Mouse (Mus musculus) midbrain, embryonic 15.5 days (tissue): Measurements from ENCODE around the gene Trim29. TPM values are rescaled to one million over a fixed set of nuclear protein-coding genes. Genes with fewer than 3 reads are reported as not detected.

ENCODE experiments used
- ATAC-seq: fragments of 200-750 bp; cut with Nextera tagmentation; replicated peaks from 2 replicates; pipeline ENCODE4 v1.8.0; 2017; ENCODE audit warnings: moderate TSS enrichment
- H3K27ac ChIP-seq: fragments of 300-500 bp; sonication (generic); 2 replicates; pipeline ENCODE4 v1.5.1; 2015; ENCODE audit warnings: mild to moderate bottlenecking, inconsistent platforms
- H3K27me3 ChIP-seq: fragments of 300-500 bp; sonication (generic); replicated peaks from 2 replicates; pipeline ENCODE4 v1.6.1; 2015; ENCODE audit warnings: inconsistent platforms
- H3K36me3 ChIP-seq: fragments of 300-500 bp; sonication (generic); replicated peaks from 2 replicates; pipeline ENCODE4 v1.6.1; 2015; ENCODE audit warnings: inconsistent platforms
- H3K4me1 ChIP-seq: fragments of 300-500 bp; sonication (generic); 2 replicates; pipeline ENCODE4 v1.6.1; 2015; ENCODE audit warnings: inconsistent platforms
- H3K4me2 ChIP-seq: fragments of 300-500 bp; sonication (generic); 2 replicates; pipeline ENCODE4 v1.6.1; 2015; ENCODE audit warnings: inconsistent platforms, mild to moderate bottlenecking, moderate library complexity
- H3K4me3 ChIP-seq: fragments of 300-500 bp; sonication (generic); 2 replicates; pipeline ENCODE4 v1.5.1; 2015; ENCODE audit warnings: mild to moderate bottlenecking, inconsistent platforms
- H3K9ac ChIP-seq: fragments of 300-500 bp; sonication (generic); 2 replicates; pipeline ENCODE4 v1.6.1; 2015; ENCODE audit warnings: mild to moderate bottlenecking, inconsistent platforms
- H3K9me3 ChIP-seq: fragments of 300-500 bp; sonication (generic); 2 replicates; pipeline ENCODE4 v1.6.1; 2016; ENCODE audit warnings: inconsistent platforms
- WGBS: fragments of 180-500 bp; shearing (Covaris S2); methylation state at CpG from one replicate; pipeline ENCODE4 v1.1.7; 2015; ENCODE audit warnings: mixed read lengths; 5-methylcytosine and 5-hydroxymethylcytosine counted together
- polyA plus RNA-seq: library from polyadenylated mRNA; unstranded; fragments of >200 nt; fragmentation: Nextera tagmentation; extraction: Ambion mirVana; gene quantifications from 2 replicates; pipeline ENCODE4 v1.2.1, GENCODE M21; 2015

The Trim29 gene
- polyA plus RNA-seq, result 0.62 TPM in 1 of 2 replicates, not detected in the other

DNA sequence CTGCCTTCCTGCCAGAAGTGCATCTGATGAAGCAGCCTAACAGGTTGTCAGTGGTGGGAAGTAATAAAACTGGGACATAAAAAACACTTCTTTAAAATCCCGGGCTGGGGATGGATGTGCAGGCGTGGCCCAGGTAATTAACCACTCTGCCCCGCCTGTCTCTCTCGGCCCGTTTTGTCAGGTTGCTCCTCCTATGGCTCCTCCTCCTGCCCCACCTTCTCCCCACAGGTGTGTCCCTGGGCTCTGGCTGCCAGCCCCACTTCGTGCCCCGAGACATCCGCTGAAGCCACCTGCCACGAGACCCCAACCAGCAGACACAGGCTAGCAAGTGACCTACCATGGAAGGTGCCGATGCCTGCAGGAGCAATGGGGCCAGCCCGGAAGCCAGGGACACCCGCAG is at the start of gene Trim29:
Trim29 (plus strand) TSS at position 311 of the 400 bp plus-strand sequence.
- Histone ChIP-seq H3K4me3 (no peak within 1 kb of the TSS), H3K36me3 (no peaks in the 10 kb centered on the region), H3K9ac (no peak within 1 kb of the TSS), H3K27ac (no peak within 1 kb of the TSS), H3K9me3 (no peaks in the 10 kb centered on the region), H3K27me3 (no peaks in the 10 kb centered on the region), H3K4me2 (no peak within 1 kb of the TSS), H3K4me1 (no peaks in the 10 kb centered on the region)
- WGBS, result 79% methylated on average over 12 of the region's 12 CpGs
- no peak for ATAC-seq

- Histone ChIP-seq H3K9ac (no peak overlapping the region), H3K4me3 (no peak overlapping the region), H3K4me2 (no peak overlapping the region), H3K9me3 (no peaks in the 10 kb centered on the region), H3K4me1 (no peaks in the 10 kb centered on the region), H3K36me3 (no peaks in the 10 kb centered on the region), H3K27me3 (no peaks in the 10 kb centered on the region), H3K27ac (no peak overlapping the region)
- no peak for ATAC-seq
- 67% methylated on average over 4 of the region's 4 CpGs for WGBS
Observed at GRCm38 (mm10) chr9:43261124-43261907, 49.3 kb upstream of the Trim29 start.

- Histone ChIP-seq H3K4me2 (no peak overlapping the region), H3K4me3 (no peak overlapping the region), H3K27ac (no peak overlapping the region), H3K9ac (no peak overlapping the region), H3K9me3 (no peaks in the 10 kb centered on the region), H3K36me3 (no peaks in the 10 kb centered on the region), H3K27me3 (0 out of 2 replicates have a peak, but pooled peaks cover 2% of the 10 kb centered on the region), H3K4me1 (no peaks in the 10 kb centered on the region)
- WGBS, result 52% methylated on average over 2 of the region's 2 CpGs
- ATAC-seq, result no peak
Observed at GRCm38 (mm10) chr9:43261941-43262340, 48.7 kb upstream of the Trim29 start.

DNA sequence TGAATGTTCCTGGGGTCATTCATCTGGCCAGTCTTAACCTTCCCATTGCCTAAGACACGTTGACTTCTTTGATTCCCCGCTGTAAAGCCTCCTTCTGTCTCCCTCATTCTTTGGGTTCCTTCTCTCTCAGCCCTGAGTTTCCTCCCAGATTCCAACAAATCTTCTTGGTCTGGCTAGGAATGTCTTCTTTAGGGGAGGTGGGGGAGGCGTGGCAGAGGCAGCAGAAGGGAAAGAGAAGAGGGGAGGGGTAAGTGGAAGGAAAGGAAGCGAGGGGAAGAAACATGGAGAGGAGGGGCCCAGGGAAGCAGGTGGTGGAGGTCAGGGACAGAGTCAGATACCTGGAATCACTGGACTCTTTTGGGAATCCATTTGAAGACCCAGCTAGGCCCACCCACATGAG is 48.3 kb upstream of the Trim29 start:
- no peak for ATAC-seq
- Histone ChIP-seq H3K27ac (no peak overlapping the region), H3K4me2 (no peak overlapping the region), H3K9ac (no peak overlapping the region), H3K4me3 (no peak overlapping the region), H3K27me3 (0 out of 2 replicates have a peak, but pooled peaks cover 3% of the 10 kb centered on the region), H3K4me1 (no peaks in the 10 kb centered on the region), H3K36me3 (no peaks in the 10 kb centered on the region), H3K9me3 (no peaks in the 10 kb centered on the region)
- WGBS, result 68% methylated on average over 4 of the region's 4 CpGs

DNA sequence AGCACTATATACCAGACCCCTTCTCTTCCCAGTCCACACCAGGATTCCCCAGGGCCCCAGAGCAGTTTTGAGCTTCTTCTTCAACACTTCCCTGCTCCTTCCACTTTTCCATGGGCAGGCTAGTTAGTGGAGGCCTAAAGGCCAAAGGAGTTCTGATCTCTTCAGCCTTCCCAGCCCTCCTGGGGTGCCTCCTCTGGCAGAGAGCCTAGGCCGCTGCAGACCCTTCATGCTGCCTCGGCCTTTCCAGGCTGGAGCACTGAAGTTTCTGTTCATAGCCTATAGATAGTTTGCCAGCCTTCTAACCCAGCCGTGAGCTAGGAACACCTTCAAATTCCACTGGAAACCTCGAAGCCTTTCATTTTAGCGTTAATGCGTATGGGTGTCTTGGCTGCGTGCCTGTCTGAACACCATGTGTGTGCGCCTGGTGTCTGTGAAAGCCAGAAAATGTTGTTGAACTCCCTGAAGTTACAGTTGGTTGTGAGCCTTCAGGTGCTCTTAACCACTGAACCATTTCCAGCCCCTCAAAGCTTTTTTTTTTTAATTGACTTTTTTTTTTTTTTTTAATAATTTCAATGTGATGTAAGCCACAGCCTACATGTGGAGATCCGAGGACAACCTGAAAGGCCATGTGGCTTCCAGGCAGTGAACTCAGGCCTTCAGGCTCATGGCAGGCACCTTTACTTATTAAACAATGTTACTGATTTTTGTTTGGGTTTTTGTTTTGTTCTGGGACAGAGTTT is 47.7 kb upstream of the Trim29 start:
- Histone ChIP-seq H3K27ac (no peak overlapping the region), H3K4me3 (no peak overlapping the region), H3K9ac (no peak overlapping the region), H3K9me3 (no peaks in the 10 kb centered on the region), H3K4me2 (no peak overlapping the region), H3K36me3 (no peaks in the 10 kb centered on the region), H3K4me1 (no peaks in the 10 kb centered on the region), H3K27me3 (0 out of 2 replicates have a peak, but pooled peaks cover 3% of the 10 kb centered on the region)
- ATAC-seq, result no peak
- 77% methylated on average over 9 of the region's 9 CpGs for WGBS

GRCm38 (mm10) chr9:43263946-43264451 is 46.6 kb upstream of the Trim29 start:
- Histone ChIP-seq H3K9ac (no peak overlapping the region), H3K27me3 (0 out of 2 replicates have a peak, but pooled peaks cover 3% of the 10 kb centered on the region), H3K4me1 (no peaks in the 10 kb centered on the region), H3K36me3 (no peaks in the 10 kb centered on the region), H3K4me3 (no peak overlapping the region), H3K4me2 (no peak overlapping the region), H3K27ac (no peak overlapping the region), H3K9me3 (no peaks in the 10 kb centered on the region)
- ATAC-seq, result no peak
- WGBS, result 17% methylated on average over 11 of the region's 11 CpGs

DNA sequence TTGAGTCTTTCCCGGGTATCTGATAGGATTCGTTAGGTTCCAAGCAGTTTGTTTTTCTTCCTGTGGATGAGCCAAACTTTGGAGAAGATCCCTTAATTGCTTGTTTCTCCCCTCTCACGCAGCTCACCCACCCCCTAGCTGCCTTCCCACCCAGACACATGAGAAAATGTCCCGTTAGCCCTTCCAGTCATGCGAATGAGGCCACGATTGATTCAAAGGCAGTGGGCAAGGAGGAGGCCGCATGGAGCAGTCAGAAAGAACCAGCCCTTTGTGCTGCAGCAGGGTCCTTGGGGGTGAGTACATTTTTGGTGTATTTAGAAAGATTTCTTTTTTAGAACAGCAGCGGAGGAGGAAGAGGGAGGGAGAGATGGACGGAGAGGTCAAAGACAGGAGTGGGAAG is 45.5 kb upstream of the Trim29 start:
- peaks cover 6% of the 10 kb centered on the region for H3K27me3 ChIP-seq
- no peak overlapping the region for H3K4me3 ChIP-seq
- H3K4me2 ChIP-seq, result no peak overlapping the region
- no peak overlapping the region for H3K27ac ChIP-seq
- no peak overlapping the region for H3K9ac ChIP-seq
- no peak for ATAC-seq
- H3K4me1 ChIP-seq, result peaks cover 3% of the 10 kb centered on the region; the same call in 1 of the 2 replicates
- no peaks in the 10 kb centered on the region for H3K9me3 ChIP-seq
- H3K36me3 ChIP-seq, result no peaks in the 10 kb centered on the region
- WGBS, result 44% methylated on average over 9 of the region's 9 CpGs

- Histone ChIP-seq H3K4me2 (no peak overlapping the region), H3K4me1 (peaks cover 12% of the 10 kb centered on the region), H3K27me3 (peaks cover 26% of the 10 kb centered on the region), H3K4me3 (no peak overlapping the region), H3K36me3 (no peaks in the 10 kb centered on the region), H3K9me3 (no peaks in the 10 kb centered on the region), H3K9ac (no peak overlapping the region), H3K27ac (no peak overlapping the region)
- ATAC-seq, result no peak
- 80% methylated on average over 8 of the region's 8 CpGs for WGBS
Observed at GRCm38 (mm10) chr9:43267357-43267756, 43.3 kb upstream of the Trim29 start.

GRCm38 (mm10) chr9:43269166-43269565 is 41.5 kb upstream of the Trim29 start:
- H3K27me3 ChIP-seq, result peaks cover 28% of the 10 kb centered on the region
- H3K9ac ChIP-seq, result no peak overlapping the region
- H3K4me2 ChIP-seq, result no peak overlapping the region
- H3K4me3 ChIP-seq, result no peak overlapping the region
- no peaks in the 10 kb centered on the region for H3K9me3 ChIP-seq
- no peaks in the 10 kb centered on the region for H3K36me3 ChIP-seq
- peaks cover 12% of the 10 kb centered on the region for H3K4me1 ChIP-seq
- WGBS, result 2% methylated on average over 8 of the region's 8 CpGs
- no peak for ATAC-seq
- H3K27ac ChIP-seq, result no peak overlapping the region

DNA sequence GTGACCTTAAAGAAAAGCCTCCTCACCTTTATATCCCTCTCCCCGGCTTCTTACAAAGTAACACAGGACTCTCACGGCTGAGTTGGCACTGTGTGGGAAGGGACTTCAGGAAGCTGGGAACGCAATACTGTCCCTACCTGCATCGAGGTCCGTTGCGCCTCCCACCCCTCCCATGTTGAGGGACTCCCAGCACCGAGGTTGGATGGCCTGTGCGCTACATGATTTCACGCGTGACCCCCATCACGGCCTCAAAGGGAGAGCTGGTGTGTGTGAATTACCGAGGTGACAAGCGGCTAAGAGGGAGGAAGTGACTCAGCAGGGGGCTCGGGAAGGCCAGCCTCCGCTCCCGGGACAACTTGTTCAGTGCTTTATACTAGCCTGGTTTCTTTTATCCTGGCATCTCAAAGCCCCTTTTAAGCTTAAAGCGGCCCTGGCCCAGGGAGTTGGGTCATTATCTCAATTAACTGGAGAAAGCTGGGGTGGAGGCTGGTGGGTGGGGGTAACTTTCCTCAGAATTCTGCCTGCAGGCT is 39.9 kb upstream of the Trim29 start:
- H3K36me3 ChIP-seq, result no peaks in the 10 kb centered on the region
- H3K27me3 ChIP-seq, result peaks cover 28% of the 10 kb centered on the region
- H3K9ac ChIP-seq, result no peak overlapping the region
- H3K4me2 ChIP-seq, result peak overlapping the region; percentile 39
- H3K4me1 ChIP-seq, result peaks cover 12% of the 10 kb centered on the region
- no peaks in the 10 kb centered on the region for H3K9me3 ChIP-seq
- H3K4me3 ChIP-seq, result no peak overlapping the region
- no peak for ATAC-seq
- no peak overlapping the region for H3K27ac ChIP-seq
- 3% methylated on average over 17 of the region's 17 CpGs for whole genome bisulfite sequencing

- Histone ChIP-seq H3K4me1 (peaks cover 12% of the 10 kb centered on the region), H3K27ac (no peak overlapping the region), H3K4me2 (no peak overlapping the region), H3K36me3 (no peaks in the 10 kb centered on the region), H3K4me3 (no peak overlapping the region), H3K9ac (no peak overlapping the region), H3K9me3 (no peaks in the 10 kb centered on the region), H3K27me3 (peaks cover 25% of the 10 kb centered on the region)
- no peak for ATAC-seq
- WGBS, result 44% methylated on average over 14 of the region's 14 CpGs
Observed at GRCm38 (mm10) chr9:43271761-43272518, 38.7 kb upstream of the Trim29 start.

GRCm38 (mm10) chr9:43273735-43274134 is 36.9 kb upstream of the Trim29 start:
- H3K27me3 ChIP-seq, result peaks cover 24% of the 10 kb centered on the region
- H3K27ac ChIP-seq, result no peak overlapping the region
- no peak overlapping the region for H3K9ac ChIP-seq
- no peaks in the 10 kb centered on the region for H3K9me3 ChIP-seq
- H3K36me3 ChIP-seq, result no peaks in the 10 kb centered on the region
- 79% methylated on average over 9 of the region's 9 CpGs for WGBS
- ATAC-seq, result no peak
- peaks cover 12% of the 10 kb centered on the region for H3K4me1 ChIP-seq
- H3K4me2 ChIP-seq, result no peak overlapping the region
- H3K4me3 ChIP-seq, result no peak overlapping the region
